Mouse (Mus musculus) limb, embryonic 12.5 days (tissue): Measurements from ENCODE around the gene Tmem39a. TPM values are rescaled to one million over a fixed set of nuclear protein-coding genes. Genes with fewer than 3 reads are reported as not detected.

Source experiments
- ATAC-seq: fragments of 200-750 bp; cut with Nextera tagmentation; 2 replicates; pipeline ENCODE4 v1.8.0; 2017; ENCODE audit warnings: low read depth, moderate TSS enrichment; ENCODE audit not compliant: insufficient number of reproducible peaks, insufficient read depth, low FRiP score, low TSS enrichment
- H3K27ac ChIP-seq: fragments of 300-500 bp; sonication (generic); 2 replicates; pipeline ENCODE4 v1.5.1; 2016; ENCODE audit warnings: mild to moderate bottlenecking, moderate library complexity
- H3K27me3 ChIP-seq: fragments of 300-500 bp; sonication (generic); 2 replicates; pipeline ENCODE4 v1.6.1; 2016; ENCODE audit warnings: mild to moderate bottlenecking, moderate library complexity
- H3K36me3 ChIP-seq: fragments of 300-500 bp; sonication (generic); 2 replicates; pipeline ENCODE4 v1.6.1; 2016; ENCODE audit warnings: mild to moderate bottlenecking, moderate library complexity
- H3K4me1 ChIP-seq: fragments of 300-500 bp; sonication (generic); replicated peaks from 2 replicates; pipeline ENCODE4 v1.6.1; 2016
- H3K4me2 ChIP-seq: fragments of 300-500 bp; sonication (generic); 2 replicates; pipeline ENCODE4 v1.6.1; 2016; ENCODE audit warnings: mild to moderate bottlenecking, moderate library complexity
- H3K4me3 ChIP-seq: fragments of 300-500 bp; sonication (generic); replicated peaks from 2 replicates; pipeline ENCODE4 v1.5.1; 2016; ENCODE audit warnings: mild to moderate bottlenecking
- H3K9ac ChIP-seq: fragments of 300-500 bp; sonication (generic); replicated peaks from 2 replicates; pipeline ENCODE4 v1.6.1; 2016; ENCODE audit warnings: mild to moderate bottlenecking, moderate library complexity
- H3K9me3 ChIP-seq: fragments of 300-500 bp; sonication (generic); 2 replicates; pipeline ENCODE4 v1.6.1; 2016; ENCODE audit warnings: mild to moderate bottlenecking, moderate library complexity
- WGBS: fragments of 180-500 bp; shearing (Covaris S2); methylation state at CpG from one replicate; pipeline ENCODE4 v1.1.7; 2016; 5-methylcytosine and 5-hydroxymethylcytosine counted together
- polyA plus RNA-seq: library from polyadenylated mRNA; unstranded; fragments of >200 nt; fragmentation: Nextera tagmentation; extraction: Ambion mirVana; gene quantifications from 2 replicates; pipeline ENCODE4 v1.2.1, GENCODE M21; 2016

The Tmem39a gene
- polyA plus RNA-seq, 1 experiment from 2014 or later, result 105 TPM

DNA sequence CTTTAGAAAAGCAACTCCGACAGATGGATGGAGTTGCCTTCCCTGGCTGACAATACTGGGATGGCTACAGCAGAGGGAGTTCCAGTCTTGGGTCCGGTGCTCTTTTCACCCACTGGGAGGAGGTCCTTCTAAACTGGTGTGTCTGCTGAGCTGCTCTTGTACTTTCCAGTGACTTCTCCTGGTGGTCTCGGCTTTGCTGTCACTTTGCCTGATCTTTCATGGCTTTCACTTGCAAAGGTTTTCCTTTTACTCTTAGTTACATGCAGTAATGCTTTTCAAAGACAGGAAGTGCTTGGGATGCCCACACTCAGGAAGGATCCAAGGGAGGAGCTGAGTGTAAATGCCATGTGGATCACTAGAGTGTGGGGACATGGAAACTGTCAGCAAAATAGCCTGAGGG, 33.0 kb downstream of the Tmem39a start:
- WGBS, result 79% methylated on average over 3 of the region's 3 CpGs
- H3K4me2 ChIP-seq, result no peak overlapping the region

DNA sequence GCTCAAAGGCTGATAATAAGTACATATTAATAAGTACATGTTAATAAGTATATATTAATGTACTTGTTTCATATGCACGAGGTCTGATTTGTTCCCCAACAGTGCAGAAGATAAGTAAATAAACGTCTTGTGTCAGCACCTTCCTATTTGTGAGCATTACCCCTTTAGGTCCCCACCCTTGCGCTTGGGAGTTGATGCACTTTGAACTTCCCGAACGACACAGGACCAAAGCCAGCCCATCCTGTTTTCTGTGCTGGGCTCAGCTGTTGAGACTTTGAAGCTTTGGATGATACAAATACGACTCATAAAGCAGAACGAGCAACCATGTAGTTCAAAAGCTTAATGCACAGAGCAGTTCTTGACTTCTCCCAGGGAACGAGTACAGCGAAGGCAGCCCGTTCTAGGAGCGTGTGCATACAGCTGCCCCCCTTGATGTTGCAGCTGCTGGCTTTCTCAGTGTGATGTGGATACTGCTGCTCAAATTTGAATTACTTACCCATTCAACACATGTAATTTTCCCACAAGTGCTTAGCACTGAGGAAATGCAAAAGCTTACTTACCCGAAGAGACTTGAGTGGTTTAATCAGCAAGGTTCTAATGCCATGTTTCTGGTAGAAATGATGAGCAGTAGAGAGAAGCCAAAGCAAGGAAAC, 33.7 kb downstream of the Tmem39a start:
- no peaks in the 10 kb centered on the region for H3K27me3 ChIP-seq
- peaks cover 72% of the 10 kb centered on the region for H3K36me3 ChIP-seq
- no peak for ATAC-seq
- H3K27ac ChIP-seq, result no peak overlapping the region
- 91% methylated on average over 12 of the region's 12 CpGs for WGBS
- no peaks in the 10 kb centered on the region for H3K4me1 ChIP-seq
- H3K4me2 ChIP-seq, result no peak overlapping the region
- H3K9ac ChIP-seq, result no peak overlapping the region
- no peak overlapping the region for H3K4me3 ChIP-seq
- H3K9me3 ChIP-seq, result no peaks in the 10 kb centered on the region

More for the DNA sequence above, 33.0 kb downstream of the Tmem39a start:
- no peaks in the 10 kb centered on the region for H3K9me3 ChIP-seq
- no peaks in the 10 kb centered on the region for H3K27me3 ChIP-seq
- no peak overlapping the region for H3K4me3 ChIP-seq
- peaks cover 79% of the 10 kb centered on the region for H3K36me3 ChIP-seq
- no peak for ATAC-seq
- H3K9ac ChIP-seq, result no peak overlapping the region
- no peaks in the 10 kb centered on the region for H3K4me1 ChIP-seq
- no peak overlapping the region for H3K27ac ChIP-seq

DNA sequence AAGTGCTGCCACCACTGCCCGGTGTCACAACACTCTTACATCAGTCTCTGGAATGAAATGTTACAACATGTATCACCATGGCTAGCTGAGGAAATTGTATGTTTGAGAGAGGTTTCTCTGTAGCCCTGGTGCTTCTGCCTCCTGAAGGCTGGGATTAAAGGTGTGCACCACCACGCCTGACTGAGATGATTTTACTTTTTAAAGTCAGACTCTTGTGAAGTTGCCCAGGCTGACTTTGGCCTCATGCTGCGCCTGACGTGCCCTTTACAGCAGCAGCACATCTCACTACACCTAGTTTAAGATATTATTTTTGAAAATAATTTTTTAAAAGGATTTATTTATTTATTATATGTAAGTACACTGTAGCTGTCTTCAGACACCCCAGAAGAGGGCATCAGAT, 34.4 kb downstream of the Tmem39a start:
- H3K4me1 ChIP-seq, result no peaks in the 10 kb centered on the region
- no peaks in the 10 kb centered on the region for H3K27me3 ChIP-seq
- H3K4me2 ChIP-seq, result no peak overlapping the region
- H3K9me3 ChIP-seq, result no peaks in the 10 kb centered on the region
- H3K36me3 ChIP-seq, result peaks cover 64% of the 10 kb centered on the region
- 96% methylated on average over 4 of the region's 4 CpGs for WGBS
- H3K9ac ChIP-seq, result no peak overlapping the region
- no peak overlapping the region for H3K27ac ChIP-seq
- H3K4me3 ChIP-seq, result no peak overlapping the region
- ATAC-seq, result no peak

DNA sequence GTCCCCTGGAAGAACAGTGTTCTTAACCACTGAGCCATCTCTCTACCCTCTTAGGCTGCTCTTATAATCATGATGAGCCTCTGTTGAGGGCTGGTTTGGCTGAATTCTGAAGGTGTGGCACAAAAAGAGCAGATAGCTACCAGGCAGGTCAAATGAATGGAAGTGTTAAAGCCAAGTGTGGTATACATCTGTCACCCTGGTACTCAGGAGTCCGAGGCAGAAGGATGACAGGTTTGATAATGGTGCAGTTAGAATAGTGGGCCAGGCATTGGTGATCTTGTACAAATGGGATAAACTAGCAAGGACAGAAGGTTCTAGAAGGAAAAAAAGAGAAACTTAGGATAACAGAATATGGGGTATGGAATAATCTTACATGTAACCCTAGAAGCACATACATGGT, 35.9 kb downstream of the Tmem39a start:
- Histone ChIP-seq H3K4me3 (no peak overlapping the region), H3K9me3 (no peaks in the 10 kb centered on the region), H3K27me3 (no peaks in the 10 kb centered on the region), H3K4me1 (no peaks in the 10 kb centered on the region), H3K27ac (no peak overlapping the region), H3K9ac (no peak overlapping the region), H3K36me3 (peaks cover 50% of the 10 kb centered on the region), H3K4me2 (no peak overlapping the region)
- 90% methylated on average over 1 of the region's 1 CpGs for WGBS
- no peak for ATAC-seq

DNA sequence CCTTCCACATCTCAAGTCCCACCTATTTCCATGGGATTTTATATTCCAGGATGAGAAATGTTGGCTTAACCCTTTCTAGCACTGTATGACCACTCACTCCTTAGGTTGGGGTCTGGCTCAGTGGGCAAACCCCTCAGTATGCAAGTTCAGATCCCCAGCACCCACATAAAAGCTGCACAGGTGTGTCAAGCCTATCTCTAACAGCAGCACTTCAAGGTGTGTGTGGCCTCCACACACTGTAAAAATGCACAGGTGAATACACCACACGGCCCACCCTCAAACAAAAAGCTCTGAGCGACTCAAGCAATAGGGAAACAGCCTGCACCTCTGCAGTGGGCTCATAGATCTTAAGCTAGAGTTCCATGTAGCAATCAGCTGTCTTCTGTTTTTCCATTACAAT, 37.6 kb downstream of the Tmem39a start:
- H3K36me3 ChIP-seq, result peaks cover 38% of the 10 kb centered on the region
- no peak overlapping the region for H3K9ac ChIP-seq
- no peaks in the 10 kb centered on the region for H3K27me3 ChIP-seq
- no peak for ATAC-seq
- no peaks in the 10 kb centered on the region for H3K4me1 ChIP-seq
- no peak overlapping the region for H3K27ac ChIP-seq
- H3K4me3 ChIP-seq, result no peak overlapping the region
- WGBS, result 75% methylated on average over 2 of the region's 2 CpGs
- no peak overlapping the region for H3K4me2 ChIP-seq
- H3K9me3 ChIP-seq, result no peaks in the 10 kb centered on the region

DNA sequence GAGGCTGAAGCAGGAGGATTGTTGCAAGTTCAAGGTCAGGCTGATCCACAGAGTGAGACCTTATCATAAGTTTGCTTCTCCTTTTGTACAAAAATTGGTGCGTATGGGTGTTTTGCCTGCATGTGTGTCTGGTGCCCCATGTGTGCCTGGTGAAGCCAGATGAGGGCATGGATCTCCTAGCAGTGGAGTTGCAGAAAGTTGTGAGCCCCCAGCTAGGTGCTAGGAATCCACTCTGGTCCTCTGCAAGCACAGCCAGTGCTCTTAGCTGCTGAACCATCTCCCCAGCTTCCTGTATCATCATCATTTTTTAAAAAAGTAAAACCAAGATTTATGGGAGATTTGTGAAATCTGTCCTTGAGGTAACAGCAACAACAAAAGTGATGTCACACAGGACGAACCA, 38.2 kb downstream of the Tmem39a start:
- Histone ChIP-seq H3K4me3 (no peak overlapping the region), H3K27ac (no peak overlapping the region), H3K36me3 (peaks cover 37% of the 10 kb centered on the region), H3K4me2 (no peak overlapping the region), H3K9ac (no peak overlapping the region), H3K4me1 (no peaks in the 10 kb centered on the region), H3K9me3 (no peaks in the 10 kb centered on the region), H3K27me3 (no peaks in the 10 kb centered on the region)
- 89% methylated on average over 2 of the region's 2 CpGs for WGBS
- ATAC-seq, result no peak

DNA sequence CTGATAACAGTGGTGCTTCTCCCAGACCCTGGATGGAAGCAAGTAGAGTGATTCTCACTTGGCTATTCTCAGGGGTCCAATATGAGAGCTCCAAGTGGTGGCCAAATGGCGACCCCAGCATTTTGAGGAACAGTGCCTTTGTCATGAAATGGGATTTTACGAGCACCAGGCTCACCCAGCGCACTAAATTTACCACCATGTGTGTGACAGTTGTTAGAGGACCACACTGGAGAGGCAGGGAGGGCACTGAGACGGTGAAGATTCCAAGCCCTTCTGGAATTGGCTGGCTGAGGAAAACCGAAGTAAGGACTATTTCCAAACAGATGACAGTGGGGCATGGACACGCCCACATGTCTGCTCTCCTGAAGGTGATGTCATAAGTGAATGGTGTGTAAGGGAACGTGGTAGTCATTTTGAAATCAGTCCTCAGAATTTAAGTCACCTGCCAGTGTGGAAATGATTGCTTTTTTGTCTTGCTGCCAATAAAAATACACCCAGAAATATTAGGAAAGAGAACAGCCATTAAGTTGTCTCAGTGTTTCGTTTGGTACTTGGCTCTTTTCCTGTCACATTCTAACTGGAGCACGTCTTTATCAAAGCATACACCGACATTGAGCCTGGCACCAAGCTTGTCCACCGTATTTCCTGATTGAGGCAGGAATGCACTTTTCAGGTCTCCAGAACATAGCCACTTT, 40.6 kb downstream of the Tmem39a start:
- no peak overlapping the region for H3K4me3 ChIP-seq
- H3K27ac ChIP-seq, result no peak overlapping the region
- no peaks in the 10 kb centered on the region for H3K27me3 ChIP-seq
- H3K36me3 ChIP-seq, result peaks cover 34% of the 10 kb centered on the region
- ATAC-seq, result no peak
- no peaks in the 10 kb centered on the region for H3K9me3 ChIP-seq
- WGBS, result 60% methylated on average over 11 of the region's 11 CpGs
- no peaks in the 10 kb centered on the region for H3K4me1 ChIP-seq
- no peak overlapping the region for H3K4me2 ChIP-seq
- no peak overlapping the region for H3K9ac ChIP-seq

DNA sequence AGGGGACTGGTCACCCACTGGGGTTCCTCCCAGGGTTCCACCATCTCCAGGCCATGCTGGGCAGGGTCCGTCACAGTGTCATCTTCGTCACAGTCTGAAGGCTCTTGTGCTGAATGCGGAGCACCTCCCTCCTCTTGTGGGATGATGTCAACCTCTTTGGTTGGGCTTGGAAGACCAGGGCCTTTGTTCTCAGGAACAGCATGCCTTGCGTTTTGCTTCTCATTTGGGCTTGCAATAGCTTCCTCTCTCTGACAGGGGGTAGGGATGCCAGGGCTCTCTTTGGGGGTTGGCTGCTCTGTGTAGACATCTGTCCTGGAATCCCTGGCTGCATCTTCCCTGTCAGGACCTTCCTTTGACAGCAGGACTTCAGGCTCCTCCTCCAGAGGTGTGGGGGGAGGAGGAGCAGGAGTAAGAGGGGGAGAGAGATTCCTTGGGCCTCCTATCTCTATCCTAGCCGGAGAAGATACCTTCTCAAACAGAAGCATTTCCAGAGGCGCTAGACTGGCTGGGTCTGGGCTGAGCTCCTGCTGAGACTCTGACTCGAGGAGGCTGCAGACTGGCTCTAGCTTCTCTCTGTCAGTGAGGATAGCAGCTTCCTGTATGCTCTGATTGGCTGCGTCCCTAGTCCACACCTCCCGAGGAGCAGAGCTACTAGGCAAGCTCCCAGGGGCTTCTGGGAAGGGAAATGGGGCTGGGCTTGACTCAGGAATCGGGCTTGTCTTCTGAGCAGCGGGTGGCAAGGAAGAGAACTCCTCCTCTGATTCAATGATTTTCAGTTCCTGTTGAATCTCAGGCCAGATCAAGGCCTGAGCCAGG, 44.7 kb downstream of the Tmem39a start:
- Histone ChIP-seq H3K4me1 (no peaks in the 10 kb centered on the region), H3K4me3 (no peak overlapping the region), H3K27ac (no peak overlapping the region), H3K36me3 (peaks cover 34% of the 10 kb centered on the region), H3K27me3 (no peaks in the 10 kb centered on the region), H3K4me2 (no peak overlapping the region), H3K9me3 (no peaks in the 10 kb centered on the region), H3K9ac (no peak overlapping the region)
- ATAC-seq, result no peak
- WGBS, result 57% methylated on average over 11 of the region's 11 CpGs

DNA sequence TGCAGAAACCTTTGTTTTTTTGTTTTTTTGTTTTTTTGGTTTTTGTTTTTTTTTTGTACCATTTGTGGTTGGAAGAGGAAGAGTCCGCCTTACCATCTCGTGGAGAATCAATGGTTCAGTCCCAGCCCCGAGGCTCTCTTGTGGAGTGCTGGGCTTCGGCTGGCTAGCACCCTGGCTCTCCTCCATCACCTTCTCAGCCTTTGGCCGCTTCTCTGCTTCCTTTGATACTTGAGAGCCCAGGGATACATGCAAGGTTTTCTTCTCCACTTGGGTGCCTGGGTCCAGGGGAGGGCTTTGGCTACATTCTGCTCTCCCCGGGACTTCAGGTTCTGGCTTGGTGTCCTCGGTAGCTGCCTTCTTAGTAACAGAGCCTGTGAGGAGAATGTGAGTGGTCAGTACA, 48.0 kb downstream of the Tmem39a start:
- H3K9me3 ChIP-seq, result peaks cover 5% of the 10 kb centered on the region; the same call in 1 of the 2 replicates
- H3K9ac ChIP-seq, result no peak overlapping the region
- no peak for ATAC-seq
- no peaks in the 10 kb centered on the region for H3K4me1 ChIP-seq
- peaks cover 58% of the 10 kb centered on the region for H3K36me3 ChIP-seq
- H3K27me3 ChIP-seq, result no peaks in the 10 kb centered on the region
- no peak overlapping the region for H3K4me2 ChIP-seq
- 83% methylated on average over 7 of the region's 7 CpGs for WGBS
- H3K27ac ChIP-seq, result no peak overlapping the region
- no peak overlapping the region for H3K4me3 ChIP-seq

DNA sequence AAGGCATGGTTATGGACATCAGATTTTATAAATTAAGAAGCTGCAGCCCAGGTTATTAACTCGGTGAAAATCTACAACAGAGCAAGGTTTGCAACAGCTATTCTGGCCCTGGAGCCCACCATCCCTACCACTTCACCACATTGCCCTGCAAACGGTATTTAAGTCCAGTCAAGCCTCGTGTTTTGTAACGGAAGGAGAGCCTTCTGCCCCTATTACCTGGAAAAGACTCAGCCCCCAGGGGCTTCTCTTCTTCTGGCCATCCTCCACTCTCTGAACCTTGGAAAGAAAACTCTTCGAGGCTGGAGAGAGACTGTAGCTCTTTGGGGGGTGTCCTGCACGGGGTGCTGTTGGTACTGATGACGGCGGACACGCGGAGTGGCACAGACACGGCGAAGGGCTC, 50.2 kb downstream of the Tmem39a start:
- no peak for ATAC-seq
- 82% methylated on average over 12 of the region's 12 CpGs for WGBS
- H3K9ac ChIP-seq, result no peak overlapping the region
- no peak overlapping the region for H3K4me2 ChIP-seq
- H3K4me1 ChIP-seq, result no peaks in the 10 kb centered on the region
- no peaks in the 10 kb centered on the region for H3K27me3 ChIP-seq
- H3K9me3 ChIP-seq, result peaks cover 5% of the 10 kb centered on the region; the same call in 1 of the 2 replicates
- H3K4me3 ChIP-seq, result no peak overlapping the region
- H3K36me3 ChIP-seq, result peaks cover 37% of the 10 kb centered on the region
- no peak overlapping the region for H3K27ac ChIP-seq

DNA sequence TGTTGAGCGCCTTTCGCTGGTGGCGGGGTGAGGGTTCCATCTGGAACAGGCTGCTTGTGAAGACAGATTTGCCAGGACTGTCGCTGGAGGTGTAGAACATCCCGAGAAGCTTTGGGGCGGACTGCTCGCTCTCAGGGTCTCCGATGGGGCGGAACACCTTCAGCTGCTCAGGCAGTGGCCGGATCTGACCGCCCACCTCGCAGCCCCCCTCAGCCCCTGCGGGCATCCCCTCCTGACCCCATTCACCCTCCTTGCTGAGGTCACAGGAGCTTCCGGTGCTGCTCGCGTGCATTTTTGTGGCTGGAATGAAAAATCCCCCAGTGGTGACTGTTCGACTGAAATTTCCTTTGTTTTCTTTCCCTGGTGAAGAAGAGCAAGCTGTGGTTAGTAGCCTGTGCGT, 50.6 kb downstream of the Tmem39a start:
- H3K27me3 ChIP-seq, result no peaks in the 10 kb centered on the region
- no peaks in the 10 kb centered on the region for H3K4me1 ChIP-seq
- H3K9me3 ChIP-seq, result peaks cover 5% of the 10 kb centered on the region; the same call in 1 of the 2 replicates
- WGBS, result 72% methylated on average over 18 of the region's 18 CpGs
- no peak for ATAC-seq
- H3K4me3 ChIP-seq, result no peak overlapping the region
- peaks cover 36% of the 10 kb centered on the region for H3K36me3 ChIP-seq
- H3K9ac ChIP-seq, result no peak overlapping the region
- no peak overlapping the region for H3K27ac ChIP-seq
- no peak overlapping the region for H3K4me2 ChIP-seq
